Mouse (Mus musculus) gastrocnemius, postnatal 36 days (tissue): Measurements from ENCODE around the gene Ros1. TPM values are rescaled to one million over a fixed set of nuclear protein-coding genes. Genes with fewer than 3 reads are reported as not detected.

Experiments
- DNase-seq, 2 experiments: peaks; one replicate each; pipeline ENCODE4 v3.0.0; 2022
- intact Hi-C: fragments of 180-260 bp; cut with DNase I; formaldehyde crosslinking; loops from one replicate; pipeline ENCODE4 v1.15.1; 2025
- long read RNA-seq, 2 experiments: library from polyadenylated mRNA; stranded (forward); transcript quantifications; one replicate each; pipeline ENCODE4 v2.0.0; 2021
- total RNA-seq, 2 experiments: library from RNA; stranded (reverse); gene quantifications; 2 replicates each; pipeline ENCODE4 v1.2.3; 2021

Ros1 gene
- under 1 TPM; 0.02 to 0.05 TPM for total RNA-seq
- long read RNA-seq, experiment 1: 0 reads
- long read RNA-seq, experiment 2: 0 reads

- no peak for DNase-seq
- intact Hi-C loops: no loop called here
Observed at GRCm38 (mm10) chr10:52194957-52195852, at the start of gene Ros1. TSS of gene Ros1 (minus strand) at chr10:52195244.

GRCm38 (mm10) chr10:52242680-52243323 is 47.8 kb upstream of the Ros1 start:
- intact Hi-C loops: no loop called here
- no peak for DNase-seq

GRCm38 (mm10) chr10:52242015-52242414 is 47.0 kb upstream of the Ros1 start:
- intact Hi-C loops: no loop called here
- no peak for DNase-seq

- no peak for DNase-seq
- intact Hi-C loops: no loop called here
Observed at GRCm38 (mm10) chr10:52235461-52235860, 40.4 kb upstream of the Ros1 start.

GRCm38 (mm10) chr10:52234654-52234981 is 39.6 kb upstream of the Ros1 start:
- no peak for DNase-seq
- intact Hi-C loops: loop anchor here (5.0 kb wide), 1 partner anchor 153 kb away; the partner anchor contains the start of gene Nepn

GRCm38 (mm10) chr10:52233969-52234653 is 39.1 kb upstream of the Ros1 start:
- intact Hi-C loops: loop anchor here (2.0 to 5.0 kb wide), 2 partner anchors 97 to 153 kb away; partner anchors contain the start of gene Nepn
- DNase-seq: peak; percentile 19 to 33

GRCm38 (mm10) chr10:52233301-52233968 is 38.4 kb upstream of the Ros1 start, which contains the start of gene Dcbld1:
TSS of gene Dcbld1 (plus strand) at chr10:52233619.
- intact Hi-C loops: loop anchor here (2.0 to 5.0 kb wide), 2 partner anchors 97 to 154 kb away; partner anchors contain the start of gene Nepn
- peak; percentile 38 to 40 for DNase-seq

- intact Hi-C loops: loop anchor here (2.0 to 5.0 kb wide), 2 partner anchors 98 to 155 kb away; partner anchors contain the start of gene Nepn
- no peak for DNase-seq
Observed at GRCm38 (mm10) chr10:52232196-52233176, 37.4 kb upstream of the Ros1 start.

- DNase-seq: no peak
- intact Hi-C loops: loop anchor here (5.0 kb wide), 1 partner anchor 163 kb away; the partner anchor contains the start of gene Gopc
Observed at GRCm38 (mm10) chr10:52219600-52219999, 24.6 kb upstream of the Ros1 start.

- DNase-seq: no peak
- intact Hi-C loops: loop anchor here (5.0 kb wide), 1 partner anchor 165 kb away; the partner anchor contains the start of gene Gopc
Observed at GRCm38 (mm10) chr10:52217564-52217934, 22.5 kb upstream of the Ros1 start.

GRCm38 (mm10) chr10:52216797-52217563 is 21.9 kb upstream of the Ros1 start:
- peak; percentile 18 to 31 for DNase-seq
- intact Hi-C loops: loop anchor here (5.0 kb wide), 1 partner anchor 165 kb away; the partner anchor contains the start of gene Gopc

GRCm38 (mm10) chr10:52215267-52215818 is 20.3 kb upstream of the Ros1 start:
- DNase-seq: no peak
- intact Hi-C loops: loop anchor here (5.0 kb wide), 1 partner anchor 167 kb away; the partner anchor contains the start of gene Gopc

- no peak for DNase-seq
- intact Hi-C loops: no loop called here
Observed at GRCm38 (mm10) chr10:52204006-52204405, 9.0 kb upstream of the Ros1 start.

- intact Hi-C loops: no loop called here
- DNase-seq: no peak
Observed at GRCm38 (mm10) chr10:52185900-52186299, 9.1 kb downstream of the Ros1 start.

GRCm38 (mm10) chr10:52182878-52183277 is 12.2 kb downstream of the Ros1 start:
- intact Hi-C loops: loop anchor here (5.0 kb wide), 1 partner anchor 81 kb away; no protein-coding TSS in a partner anchor
- DNase-seq: no peak

GRCm38 (mm10) chr10:52174376-52174775 is 20.7 kb downstream of the Ros1 start:
- no peak for DNase-seq

GRCm38 (mm10) chr10:52170489-52170888 is 24.6 kb downstream of the Ros1 start:
- no peak for DNase-seq
- intact Hi-C loops: no loop called here

More at GRCm38 (mm10) chr10:52174376-52174775, 20.7 kb downstream of the Ros1 start:
- intact Hi-C loops: no loop called here
